Mouse (Mus musculus) activated CD4-positive, CD25-positive, alpha-beta regulatory T cell, adult 9 weeks (primary cell): ENCODE measurements around the gene Snx4. TPM values are rescaled to one million over a fixed set of nuclear protein-coding genes. Genes with fewer than 3 reads are reported as not detected.

Experiments
- polyA plus RNA-seq: library from polyadenylated mRNA; unstranded; fragments of 100-300 nt; shearing (Covaris generic); gene quantifications from one replicate; pipeline ENCODE4 v1.2.1, GENCODE M21; 2017

Gene Snx4
- polyA plus RNA-seq = 121 TPM

GRCm38 (mm10) chr16:33251194-33252051 is at the start of gene Snx4:
Gene Snx4 (plus strand): TSS chr16:33251442.

Other genes with a start within 250 kb of the Snx4 start
- gene Iqcg, start 195.2 kb upstream of the Snx4 start, polyA plus RNA-seq = 0.44 TPM
- 801 TPM for gene Rpl35a, start 195.0 kb upstream of the Snx4 start, polyA plus RNA-seq
- 0.46 TPM for gene Lmln, start 188.9 kb upstream of the Snx4 start, polyA plus RNA-seq
- gene Osbpl11, start 66.4 kb upstream of the Snx4 start, polyA plus RNA-seq = 8.9 TPM
- gene Zfp148, start 129.4 kb downstream of the Snx4 start, polyA plus RNA-seq = 85.2 TPM